Mouse (Mus musculus): Measurements from ENCODE around the gene Ugt1a10.

DNA sequence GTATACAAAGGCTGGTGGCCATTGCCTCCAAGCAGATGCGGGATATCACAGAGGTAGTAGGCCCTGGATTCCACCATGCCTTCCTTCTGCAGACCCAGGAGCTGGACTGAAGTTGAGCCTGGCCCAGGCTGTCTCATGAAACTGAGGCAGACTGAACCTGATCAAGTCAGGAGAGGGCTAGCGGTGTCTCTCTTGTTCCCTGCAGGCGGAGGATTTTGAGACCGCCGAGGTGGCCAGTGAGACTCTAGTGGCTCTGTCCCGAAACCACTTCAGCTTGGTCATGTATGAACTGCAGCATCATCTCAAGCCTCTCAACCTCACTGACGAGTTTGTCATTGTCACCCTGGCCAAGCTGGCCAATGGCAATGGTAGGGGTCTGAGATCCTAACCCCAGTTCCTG, 175.2 kb downstream of the Ugt1a10 start:
- TF ChIP-seq CTCF (IDR thresholded peaks at IDR 0.05; ENCODE audit: extremely low read depth, insufficient read length, insufficient replicate concordance, low read depth, low read length) = no peak
- no peak for TF ChIP-seq POLR2A (IDR thresholded peaks at IDR 0.05; ENCODE audit: low read depth, low read length)

Data from small intestine, adult 2 months (tissue).